Mouse (Mus musculus) limb, embryonic 15.5 days (tissue): ENCODE measurements around the gene Gm49416. TPM values are rescaled to one million over a fixed set of nuclear protein-coding genes. Genes with fewer than 3 reads are reported as not detected.

ENCODE experiments used
- ATAC-seq: fragments of 200-750 bp; cut with Nextera tagmentation; 2 replicates; pipeline ENCODE4 v1.8.0; 2017; ENCODE audit warnings: low read depth, moderate TSS enrichment; ENCODE audit not compliant: insufficient number of reproducible peaks, low FRiP score, low TSS enrichment
- H3K27ac ChIP-seq: fragments of 300-500 bp; sonication (generic); 2 replicates; pipeline ENCODE4 v1.5.1; 2015; ENCODE audit warnings: moderate library complexity, mild to moderate bottlenecking, inconsistent platforms
- H3K27me3 ChIP-seq: fragments of 300-500 bp; sonication (generic); 2 replicates; pipeline ENCODE4 v1.6.1; 2015; ENCODE audit warnings: inconsistent platforms
- H3K36me3 ChIP-seq: fragments of 300-500 bp; sonication (generic); 2 replicates; pipeline ENCODE4 v1.6.1; 2015; ENCODE audit warnings: inconsistent platforms
- H3K4me1 ChIP-seq: fragments of 300-500 bp; sonication (generic); 2 replicates; pipeline ENCODE4 v1.6.1; 2015; ENCODE audit warnings: inconsistent platforms
- H3K4me2 ChIP-seq: fragments of 300-500 bp; sonication (generic); 2 replicates; pipeline ENCODE4 v1.6.1; 2015; ENCODE audit warnings: mild to moderate bottlenecking, inconsistent platforms
- H3K4me3 ChIP-seq: fragments of 300-500 bp; sonication (generic); 2 replicates; pipeline ENCODE4 v1.5.1; 2015; ENCODE audit warnings: mild to moderate bottlenecking, inconsistent platforms
- H3K9ac ChIP-seq: fragments of 300-500 bp; sonication (generic); 2 replicates; pipeline ENCODE4 v1.6.1; 2015; ENCODE audit warnings: inconsistent platforms
- H3K9me3 ChIP-seq: fragments of 300-500 bp; sonication (generic); 2 replicates; pipeline ENCODE4 v1.6.1; 2016; ENCODE audit warnings: inconsistent platforms
- WGBS: fragments of 180-500 bp; shearing (Covaris S2); methylation state at CpG from one replicate; pipeline ENCODE4 v1.1.7; 2015; 5-methylcytosine and 5-hydroxymethylcytosine counted together
- polyA plus RNA-seq: library from polyadenylated mRNA; unstranded; fragments of >200 nt; fragmentation: Nextera tagmentation; extraction: Ambion mirVana; gene quantifications from 2 replicates; pipeline ENCODE4 v1.2.1, GENCODE M21; 2015

Gm49416 gene
- polyA plus RNA-seq, 1 experiment from 2014 or later = not detected

DNA sequence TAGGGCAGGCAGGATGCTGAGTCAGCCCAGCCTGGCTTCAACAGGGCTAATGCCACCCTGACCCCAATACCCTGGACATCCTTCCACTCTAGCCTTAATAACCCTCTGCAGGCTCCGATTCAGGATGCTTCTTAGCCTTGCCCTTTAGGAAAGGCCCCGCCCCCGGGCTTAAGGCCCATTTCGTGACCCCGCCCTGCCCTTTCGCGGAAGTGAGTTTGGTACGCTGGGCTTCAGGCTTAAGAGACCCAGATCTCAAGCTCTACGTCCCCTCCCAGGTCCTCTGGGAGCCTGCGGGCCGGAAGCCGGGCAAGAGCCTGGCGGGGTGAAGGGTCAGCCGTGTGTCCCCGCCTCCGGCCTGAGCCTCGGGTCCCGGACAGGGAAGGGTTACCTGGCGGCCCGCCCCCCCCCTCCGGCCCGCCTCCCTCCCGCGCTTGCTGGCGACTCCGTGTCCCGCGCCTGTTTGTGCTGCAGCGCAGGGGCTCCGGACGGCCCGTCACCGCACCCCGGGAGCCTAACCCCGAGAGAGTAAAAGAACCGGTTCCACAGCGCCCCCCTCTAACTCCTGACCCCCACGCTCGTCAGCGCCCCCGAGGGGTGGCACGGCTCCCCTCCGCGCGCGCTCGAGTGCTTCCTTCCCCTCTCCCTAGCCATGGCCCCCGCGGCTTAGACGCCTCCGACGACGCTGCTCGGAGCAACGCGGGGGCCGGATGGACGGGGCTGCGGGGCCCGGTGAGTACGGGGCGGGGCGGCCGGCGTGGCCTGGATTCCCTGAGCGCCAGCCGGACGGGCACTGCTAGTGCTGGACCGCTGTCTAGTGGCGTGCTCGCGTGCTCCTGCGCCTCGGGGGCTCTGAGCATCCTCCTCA is 40.7 kb downstream of the Gm49416 start, which contains the start of the genes Rom1 and Eml3:
Gene Rom1 (minus strand): TSS at position 133 of the 865 bp plus-strand sequence.
Gene Eml3 (plus strand): TSS at position 329 of the 865 bp plus-strand sequence.
- Histone ChIP-seq H3K4me1 (peaks cover 29% of the 10 kb centered on the region), H3K4me2 (peak within 1 kb of the TSS; percentile 74), H3K27me3 (no peaks in the 10 kb centered on the region), H3K4me3 (peak within 1 kb of the TSS; percentile 84), H3K9me3 (no peaks in the 10 kb centered on the region), H3K27ac (peak within 1 kb of the TSS; percentile 88), H3K9ac (peak within 1 kb of the TSS; percentile 76), H3K36me3 (peaks cover 46% of the 10 kb centered on the region)
- ATAC-seq = peak; percentile 75
- under 1% methylated on average over 72 of the region's 74 CpGs for WGBS

- no peak for ATAC-seq
- H3K36me3 ChIP-seq = peaks cover 52% of the 10 kb centered on the region
- no peaks in the 10 kb centered on the region for H3K9me3 ChIP-seq
- H3K4me1 ChIP-seq = peaks cover 29% of the 10 kb centered on the region
- H3K4me3 ChIP-seq = peak overlapping the region; percentile 84
- H3K4me2 ChIP-seq = peak overlapping the region; percentile 74
- H3K27me3 ChIP-seq = no peaks in the 10 kb centered on the region
- H3K9ac ChIP-seq = peak overlapping the region; percentile 76
- WGBS = 7% methylated on average over 11 of the region's 11 CpGs
- peak overlapping the region; percentile 88 for H3K27ac ChIP-seq
These were observed 41.4 kb downstream of the Gm49416 start for GRCm38 (mm10) chr19:8930117-8930516.

GRCm38 (mm10) chr19:8930771-8931170 is 42.0 kb downstream of the Gm49416 start:
- Histone ChIP-seq H3K4me2 (peak overlapping the region; percentile 74), H3K4me1 (peaks cover 29% of the 10 kb centered on the region), H3K27ac (no peak overlapping the region), H3K4me3 (peak overlapping the region; percentile 84), H3K9ac (peak overlapping the region; percentile 76; the same call in 1 of the 2 replicates), H3K36me3 (peaks cover 51% of the 10 kb centered on the region), H3K27me3 (no peaks in the 10 kb centered on the region), H3K9me3 (no peaks in the 10 kb centered on the region)
- ATAC-seq = no peak
- 74% methylated on average over 7 of the region's 7 CpGs for WGBS

DNA sequence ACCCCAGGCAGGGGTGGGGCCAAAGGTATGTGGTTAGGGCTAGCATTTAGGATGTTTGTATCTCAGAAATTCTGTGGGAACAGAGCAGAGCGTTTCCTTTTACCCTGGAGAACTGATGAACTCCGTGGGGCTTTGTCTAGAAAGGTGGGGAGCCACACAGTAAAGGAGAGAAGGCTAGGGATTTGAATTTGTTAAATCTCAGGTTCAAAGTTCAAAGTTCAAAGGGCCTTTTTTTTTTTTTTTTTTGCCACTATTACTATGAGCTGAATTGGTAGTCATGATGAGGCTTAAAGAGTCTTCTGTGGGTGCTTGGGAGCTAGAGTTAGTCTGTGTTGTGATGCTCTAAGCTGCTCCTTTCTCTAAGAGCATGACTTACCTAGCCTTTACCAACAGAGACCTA is 48.0 kb downstream of the Gm49416 start:
- Histone ChIP-seq H3K4me2 (no peak overlapping the region), H3K9me3 (no peaks in the 10 kb centered on the region), H3K27ac (no peak overlapping the region), H3K9ac (no peak overlapping the region), H3K36me3 (peaks cover 67% of the 10 kb centered on the region), H3K27me3 (no peaks in the 10 kb centered on the region), H3K4me1 (peaks cover 12% of the 10 kb centered on the region), H3K4me3 (no peak overlapping the region)
- WGBS = 87% methylated on average over 2 of the region's 2 CpGs
- no peak for ATAC-seq

DNA sequence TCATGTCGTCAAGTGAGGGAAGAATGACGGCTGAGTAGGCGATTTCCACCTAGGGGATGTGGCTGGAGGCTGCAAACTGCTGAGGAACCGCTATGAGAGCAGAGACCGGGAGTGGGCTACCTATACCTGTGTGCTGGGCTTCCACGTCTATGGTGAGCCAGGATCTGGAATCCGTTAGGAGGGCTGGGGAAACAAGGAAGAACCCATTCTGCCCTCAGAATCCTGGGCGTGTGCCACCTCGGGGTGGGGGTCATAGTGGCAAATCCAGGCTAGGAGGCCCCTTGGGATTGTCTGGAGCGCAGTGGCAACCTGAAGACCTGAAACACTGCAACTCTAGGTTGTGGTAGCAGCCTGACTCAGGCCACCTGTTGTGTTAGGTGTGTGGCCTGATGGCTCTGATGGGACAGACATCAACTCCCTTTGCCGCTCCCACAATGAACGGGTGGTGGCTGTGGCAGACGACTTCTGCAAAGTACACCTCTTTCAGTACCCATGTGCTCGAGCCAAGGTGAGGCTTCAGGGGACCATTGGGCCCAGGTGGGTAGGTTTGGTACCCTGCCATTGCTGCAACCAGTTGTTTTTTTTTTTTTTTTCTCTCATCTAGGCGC is 51.9 kb downstream of the Gm49416 start:
- WGBS = 73% methylated on average over 15 of the region's 15 CpGs
- Histone ChIP-seq H3K4me3 (peak overlapping the region; percentile 90), H3K9ac (no peak overlapping the region; the same call in 1 of the 2 replicates), H3K4me1 (peaks cover 37% of the 10 kb centered on the region), H3K36me3 (peaks cover 48% of the 10 kb centered on the region), H3K27ac (peak overlapping the region; percentile 98), H3K4me2 (peak overlapping the region; percentile 64; the same call in 1 of the 2 replicates), H3K27me3 (no peaks in the 10 kb centered on the region), H3K9me3 (no peaks in the 10 kb centered on the region)
- ATAC-seq = no peak

- peak overlapping the region; percentile 90 for H3K4me3 ChIP-seq
- WGBS = 28% methylated on average over 10 of the region's 10 CpGs
- peak overlapping the region; percentile 64 for H3K4me2 ChIP-seq
- H3K9me3 ChIP-seq = no peaks in the 10 kb centered on the region
- peak overlapping the region; percentile 35 for H3K9ac ChIP-seq
- no peaks in the 10 kb centered on the region for H3K27me3 ChIP-seq
- ATAC-seq = no peak
- peaks cover 49% of the 10 kb centered on the region for H3K36me3 ChIP-seq
- H3K4me1 ChIP-seq = peaks cover 37% of the 10 kb centered on the region
- peak overlapping the region; percentile 98 for H3K27ac ChIP-seq
These were observed 52.4 kb downstream of the Gm49416 start for GRCm38 (mm10) chr19:8941136-8941514.

DNA sequence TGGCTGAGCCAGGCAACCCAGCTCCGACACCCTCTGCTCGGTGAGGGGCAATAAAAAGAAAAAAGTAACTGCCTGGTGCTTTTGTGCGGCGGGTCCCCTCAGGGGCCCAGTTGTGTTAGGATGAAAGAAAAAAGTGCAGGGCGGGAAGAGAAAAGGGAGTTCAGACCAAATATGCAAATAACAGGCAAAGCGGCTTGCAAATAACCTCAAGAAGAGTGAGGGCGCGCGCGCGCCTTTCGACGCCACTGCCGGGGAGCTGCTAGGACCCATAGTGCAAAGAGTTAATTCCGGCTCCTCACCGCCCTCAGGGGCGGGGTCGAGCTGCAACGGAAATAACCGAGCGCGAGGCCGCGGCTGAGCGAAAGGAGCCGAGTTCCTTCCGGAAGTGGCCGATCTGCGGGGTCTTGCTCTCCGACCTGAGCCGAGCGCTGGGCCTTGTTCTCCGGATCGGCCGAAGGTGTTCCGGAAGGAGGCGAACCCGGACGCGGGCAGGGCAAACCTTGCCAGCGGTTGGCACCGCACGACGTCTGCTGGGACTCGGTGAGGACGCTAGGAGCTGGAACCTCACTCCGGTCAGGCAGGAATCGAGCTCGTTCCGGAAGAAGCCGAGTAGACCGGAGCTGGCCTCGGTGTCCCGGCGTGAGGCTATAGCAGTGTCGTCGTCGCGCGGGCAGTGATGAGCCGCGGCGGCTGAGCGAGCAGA is 52.9 kb downstream of the Gm49416 start, which contains the start of gene Mta2:
Gene Mta2 (plus strand): TSS at position 361 of the 703 bp plus-strand sequence.
- H3K27me3 ChIP-seq = no peaks in the 10 kb centered on the region
- peak within 1 kb of the TSS; percentile 64 for H3K4me2 ChIP-seq
- peak within 1 kb of the TSS; percentile 98 for H3K27ac ChIP-seq
- peaks cover 37% of the 10 kb centered on the region for H3K4me1 ChIP-seq
- H3K4me3 ChIP-seq = peak within 1 kb of the TSS; percentile 90
- H3K9me3 ChIP-seq = no peaks in the 10 kb centered on the region
- ATAC-seq = peak; percentile 92
- H3K36me3 ChIP-seq = peaks cover 48% of the 10 kb centered on the region
- H3K9ac ChIP-seq = peak within 1 kb of the TSS; percentile 94
- WGBS = under 1% methylated on average over 64 of the region's 64 CpGs

DNA sequence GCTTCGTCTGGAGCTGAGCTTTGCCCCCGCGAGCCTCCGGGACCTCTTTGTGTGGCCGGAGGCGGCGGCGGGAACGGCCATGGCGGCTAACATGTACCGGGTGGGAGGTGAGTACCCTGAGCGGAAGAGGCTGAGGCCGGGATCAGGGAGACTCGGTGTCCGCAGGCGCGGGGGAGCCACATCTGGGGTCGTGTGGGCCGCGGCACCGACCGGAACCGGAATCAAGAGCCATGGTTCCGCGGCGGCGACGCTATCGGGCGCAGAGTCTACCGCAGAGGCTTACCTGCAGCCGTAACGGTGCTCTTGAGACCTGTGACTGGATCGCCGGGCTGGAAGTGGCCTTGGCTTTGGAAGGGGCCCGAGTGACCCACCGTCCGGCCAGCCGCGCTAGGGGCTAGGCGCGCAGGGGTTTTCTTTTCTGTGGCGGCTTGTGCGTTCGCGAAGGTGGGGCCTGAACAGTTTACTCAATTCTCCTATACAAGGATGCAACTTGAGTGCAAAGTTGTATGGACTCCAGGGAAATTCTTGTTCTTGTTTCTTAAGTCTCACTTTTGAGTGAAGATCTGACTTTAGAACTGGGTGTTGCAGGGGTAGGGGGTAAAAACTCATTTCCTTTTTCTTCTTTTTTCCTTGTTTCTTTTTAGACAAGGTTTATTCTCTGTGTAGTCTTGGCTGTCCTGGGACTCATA is 53.7 kb downstream of the Gm49416 start:
- Histone ChIP-seq H3K4me1 (peaks cover 37% of the 10 kb centered on the region), H3K9ac (peak overlapping the region; percentile 94), H3K4me3 (peak overlapping the region; percentile 90), H3K4me2 (peak overlapping the region; percentile 64), H3K27ac (peak overlapping the region; percentile 98), H3K36me3 (peaks cover 47% of the 10 kb centered on the region), H3K27me3 (no peaks in the 10 kb centered on the region), H3K9me3 (no peaks in the 10 kb centered on the region)
- peak; percentile 31; the same call in 1 of the 2 replicates for ATAC-seq
- under 1% methylated on average over 46 of the region's 46 CpGs for WGBS

DNA sequence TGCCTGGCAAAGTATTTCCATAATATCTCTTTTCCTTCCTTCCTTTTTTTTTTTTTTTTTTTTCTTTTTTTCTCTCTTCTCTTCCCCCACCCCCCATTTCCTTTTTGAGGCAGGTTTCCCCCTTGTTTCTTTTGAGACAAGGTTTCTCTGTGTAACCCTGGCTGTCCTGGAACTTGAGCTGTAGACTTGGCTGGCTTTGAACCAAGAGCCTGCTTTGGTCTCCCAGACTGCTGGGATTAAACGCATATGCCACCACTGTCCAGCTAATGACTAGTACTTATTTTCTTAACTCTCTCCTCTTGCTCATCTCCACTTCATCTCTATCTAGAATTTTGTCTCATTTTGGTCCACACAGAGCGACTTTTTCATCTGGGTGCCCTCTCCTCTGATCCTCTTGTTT is 54.3 kb downstream of the Gm49416 start:
- 58% methylated on average over 2 of the region's 2 CpGs for WGBS
- ATAC-seq = no peak
- Histone ChIP-seq H3K9ac (peak overlapping the region; percentile 94), H3K27ac (peak overlapping the region; percentile 98; the same call in 1 of the 2 replicates), H3K4me1 (peaks cover 37% of the 10 kb centered on the region), H3K36me3 (peaks cover 48% of the 10 kb centered on the region), H3K9me3 (no peaks in the 10 kb centered on the region), H3K27me3 (no peaks in the 10 kb centered on the region), H3K4me2 (peak overlapping the region; percentile 64), H3K4me3 (peak overlapping the region; percentile 90)

DNA sequence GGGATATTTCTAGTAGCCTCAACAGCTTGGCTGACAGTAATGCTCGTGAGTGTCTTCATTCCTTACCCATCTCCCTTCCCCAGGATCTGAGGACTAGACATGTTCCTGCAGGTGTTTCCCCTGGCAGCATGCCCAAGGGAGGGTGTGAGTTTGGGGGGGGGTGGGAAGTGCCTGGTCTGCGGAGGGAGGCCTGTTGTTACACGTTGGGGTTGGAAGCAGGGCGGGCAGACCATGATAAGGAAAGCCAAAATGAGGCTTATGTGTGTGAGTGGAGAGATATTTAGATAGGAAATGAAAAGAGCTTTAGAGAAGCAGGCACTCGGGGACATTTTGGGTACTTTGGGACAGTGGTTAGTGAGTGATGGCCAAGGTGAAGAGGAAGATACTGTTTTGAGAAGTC is 55.3 kb downstream of the Gm49416 start:
- Histone ChIP-seq H3K27ac (0 out of 2 replicates have a peak overlapping the region, but pooled peaks have one; percentile 98), H3K4me2 (peak overlapping the region; percentile 64), H3K27me3 (no peaks in the 10 kb centered on the region), H3K9me3 (no peaks in the 10 kb centered on the region), H3K9ac (no peak overlapping the region), H3K4me3 (peak overlapping the region; percentile 90), H3K36me3 (peaks cover 48% of the 10 kb centered on the region), H3K4me1 (peaks cover 37% of the 10 kb centered on the region)
- WGBS = 34% methylated on average over 5 of the region's 5 CpGs
- ATAC-seq = no peak

DNA sequence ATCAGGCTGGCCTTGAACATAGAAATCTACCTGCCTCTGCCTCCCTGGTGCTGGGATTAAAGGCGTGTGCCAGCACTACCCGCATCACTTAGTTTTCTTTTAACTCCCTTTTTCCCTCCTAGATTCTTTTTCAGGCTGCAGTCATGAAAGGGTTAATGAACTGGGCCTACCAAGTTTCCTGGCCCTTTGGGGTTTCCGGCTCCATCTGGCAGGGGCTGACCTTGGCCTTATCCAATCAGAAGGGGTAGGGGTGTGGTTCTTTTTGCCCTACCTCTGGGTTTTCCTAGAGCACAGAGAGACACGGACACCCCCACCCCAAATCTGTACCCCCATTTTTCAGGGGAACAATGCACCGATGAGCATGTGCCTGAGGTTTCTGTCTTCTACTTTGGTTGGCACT is 56.0 kb downstream of the Gm49416 start:
- ATAC-seq = no peak
- Histone ChIP-seq H3K27ac (peak overlapping the region; percentile 54), H3K9ac (no peak overlapping the region), H3K9me3 (no peaks in the 10 kb centered on the region), H3K4me2 (peak overlapping the region; percentile 64), H3K36me3 (peaks cover 46% of the 10 kb centered on the region), H3K4me3 (peak overlapping the region; percentile 90), H3K4me1 (peaks cover 37% of the 10 kb centered on the region), H3K27me3 (no peaks in the 10 kb centered on the region)
- 26% methylated on average over 5 of the region's 5 CpGs for WGBS
